29 mouse cellular contexts compared by ENCODE assay signal in the genomic region with DNA sequence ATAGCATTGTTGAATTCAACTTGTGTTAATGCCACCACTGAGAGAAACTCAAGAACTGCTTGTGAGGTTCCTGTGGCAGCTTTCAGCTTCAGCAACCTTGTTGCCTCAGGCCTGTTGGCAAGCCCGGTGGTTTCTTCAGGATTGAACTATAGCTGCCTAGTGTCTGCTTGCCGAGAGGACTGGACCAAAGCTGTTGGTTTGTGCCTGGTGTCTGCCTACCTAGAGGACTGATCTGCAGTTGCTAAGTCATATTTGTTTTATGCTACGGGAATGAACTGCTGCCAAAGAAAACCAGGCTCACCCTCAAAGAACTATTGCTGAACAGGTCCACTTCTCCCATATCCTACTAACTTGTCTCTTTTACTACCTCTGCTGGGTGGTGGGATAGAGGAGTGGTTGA. TPM values are rescaled to one million over a fixed set of nuclear protein-coding genes. Genes with fewer than 3 reads are reported as not detected.
"Had no signal": no experiment of that assay in that cellular context is flagged by ENCODE, and none has a peak within 500 bp of the region (broad histone marks: within the 10 kb centered on the region; RNA-seq: fewer than 3 reads in every experiment).

No protein-coding gene starts in this region.

- H3K4me1 ChIP-seq: forebrain, embryonic 12.5 days; forebrain, embryonic 13.5 days; forebrain, embryonic 15.5 days had no signal

- ATAC-seq: forebrain, embryonic 13.5 days; forebrain, embryonic 14.5 days; forebrain, embryonic 15.5 days; forebrain, embryonic 16.5 days; forebrain, postnatal 0 days had no signal

- H3K9ac ChIP-seq: embryonic facial prominence, embryonic 12.5 days; embryonic facial prominence, embryonic 13.5 days; embryonic facial prominence, embryonic 15.5 days; forebrain, embryonic 12.5 days; forebrain, embryonic 13.5 days; forebrain, embryonic 15.5 days; forebrain, postnatal 0 days had no signal

- H3K36me3 ChIP-seq: embryonic facial prominence, embryonic 10.5 days; embryonic facial prominence, embryonic 12.5 days; embryonic facial prominence, embryonic 13.5 days; embryonic facial prominence, embryonic 15.5 days; forebrain, embryonic 10.5 days; forebrain, embryonic 12.5 days; forebrain, embryonic 15.5 days had no signal

- H3K4me3 ChIP-seq: embryonic facial prominence, embryonic 10.5 days; embryonic facial prominence, embryonic 12.5 days; embryonic facial prominence, embryonic 13.5 days; embryonic facial prominence, embryonic 15.5 days; erythroblast, embryonic 14.5 days; forebrain, embryonic 10.5 days; forebrain, embryonic 12.5 days; forebrain, embryonic 13.5 days; forebrain, embryonic 15.5 days; gastrocnemius, adult 2 months had no signal

- DNase-seq: cerebellum, adult 18-20 months; cerebellum, adult 2 months; cerebellum, adult 8-10 months; cerebellum, adult 9-10 months; cerebellum, adult 9-11 months; cerebellum, postnatal 10 days; cerebellum, postnatal 14 days; cerebellum, postnatal 25 days; cerebellum, postnatal 36 days; embryo, embryonic 11 days; forebrain, postnatal 0 days; gastrocnemius, adult 2 months; gastrocnemius, postnatal 10 days; gastrocnemius, postnatal 14 days; gastrocnemius, postnatal 25 days; gastrocnemius, postnatal 36 days; heart, adult 18-20 months had no signal

- H3K27ac ChIP-seq: embryonic facial prominence, embryonic 10.5 days; embryonic facial prominence, embryonic 12.5 days; embryonic facial prominence, embryonic 13.5 days; embryonic facial prominence, embryonic 15.5 days; forebrain, embryonic 10.5 days; forebrain, embryonic 12.5 days; forebrain, embryonic 13.5 days; forebrain, embryonic 15.5 days; gastrocnemius, adult 2 months had no signal

- H3K4me2 ChIP-seq: embryonic facial prominence, embryonic 12.5 days; embryonic facial prominence, embryonic 13.5 days; embryonic facial prominence, embryonic 15.5 days; forebrain, embryonic 12.5 days; forebrain, embryonic 13.5 days; forebrain, embryonic 15.5 days had no signal

- H3K27me3 ChIP-seq: embryonic facial prominence, embryonic 12.5 days; embryonic facial prominence, embryonic 13.5 days; embryonic facial prominence, embryonic 15.5 days; forebrain, embryonic 12.5 days; forebrain, embryonic 13.5 days; forebrain, embryonic 15.5 days had no signal

- H3K9me3 ChIP-seq: embryonic facial prominence, embryonic 10.5 days; embryonic facial prominence, embryonic 12.5 days; embryonic facial prominence, embryonic 13.5 days; embryonic facial prominence, embryonic 15.5 days; forebrain, embryonic 10.5 days; forebrain, embryonic 12.5 days; forebrain, embryonic 13.5 days; forebrain, embryonic 15.5 days had no signal

RNA-seq across cellular contexts. Expression of a gene that starts 7.8 kb away (rescaled TPM):
- polyA plus RNA-seq: erythroblast, embryonic 14.5 days had no signal

RNA-seq across cellular contexts. Expression of a gene that starts 40.7 kb away (rescaled TPM):
- total RNA-seq: gastrocnemius, adult 18-20 months had no signal
